Mouse (Mus musculus): ENCODE data around the gene Itga9.

DNA sequence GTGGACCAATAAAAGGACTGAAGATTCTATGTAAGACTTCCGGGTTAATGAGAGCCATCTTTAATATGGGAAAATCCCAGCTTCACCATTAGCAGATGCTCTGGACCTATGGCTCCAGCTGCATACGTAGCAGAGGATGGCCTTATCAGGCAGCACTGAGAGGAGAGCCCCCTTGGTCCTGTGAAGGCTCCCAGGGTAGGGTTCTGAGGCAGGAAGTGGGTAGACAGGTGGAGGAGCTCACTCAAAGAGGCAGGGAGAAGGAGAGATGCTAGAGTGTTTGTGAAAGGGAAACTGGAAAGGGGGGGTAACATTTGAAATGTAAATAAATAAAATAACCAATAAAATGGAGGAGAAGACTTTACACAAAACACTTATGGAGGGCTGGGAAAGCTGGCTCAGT is 145.9 kb downstream of the Itga9 start:
- TF ChIP-seq EP300 (IDR thresholded peaks at IDR 0.05; ENCODE audit: low read depth) (no peak), CTCF (IDR thresholded peaks at IDR 0.05; ENCODE audit: low read depth) (no peak)

All from liver, embryonic 14.5 days (tissue).